Mouse (Mus musculus) limb, embryonic 14.5 days (tissue): Measurements from ENCODE around the gene Zbtb16. TPM values are rescaled to one million over a fixed set of nuclear protein-coding genes. Genes with fewer than 3 reads are reported as not detected.
A peak's percentile ranks its signal among the peaks of the same experiment; 100 is the strongest.

Source experiments
- ATAC-seq: fragments of 200-750 bp; cut with Nextera tagmentation; 2 replicates; pipeline ENCODE4 v1.8.0; 2017; ENCODE audit warnings: low read depth, moderate number of reproducible peaks, moderate TSS enrichment; ENCODE audit not compliant: low FRiP score
- DNase-seq: peaks from one replicate; pipeline ENCODE4 v3.0.0-alpha.2; 2015; ENCODE audit warnings: low spot score
- H3K27ac ChIP-seq: fragments of 300-500 bp; sonication (generic); replicated peaks from 2 replicates; pipeline ENCODE4 v1.5.1; 2014; ENCODE audit warnings: low read depth, mild to moderate bottlenecking, low read length, moderate library complexity, mixed read lengths
- H3K27me3 ChIP-seq: fragments of 300-500 bp; sonication (generic); 2 replicates; pipeline ENCODE4 v1.6.1; 2014; ENCODE audit warnings: low read length, mixed read lengths; ENCODE audit not compliant: control insufficient read depth, insufficient read depth
- H3K36me3 ChIP-seq: fragments of 300-500 bp; sonication (generic); 2 replicates; pipeline ENCODE4 v1.6.1; 2014; ENCODE audit warnings: mild to moderate bottlenecking, low read length, moderate library complexity, mixed read lengths; ENCODE audit not compliant: control insufficient read depth, insufficient read depth
- H3K4me1 ChIP-seq: fragments of 300-500 bp; sonication (generic); 2 replicates; pipeline ENCODE4 v1.6.1; 2014; ENCODE audit warnings: antibody characterized with exemption, low read length, mixed read lengths; ENCODE audit not compliant: control insufficient read depth, insufficient read depth
- H3K4me2 ChIP-seq: fragments of 300-500 bp; sonication (generic); replicated peaks from 2 replicates; pipeline ENCODE4 v1.6.1; 2014; ENCODE audit warnings: low read depth, mild to moderate bottlenecking, low read length, moderate library complexity; ENCODE audit not compliant: severe bottlenecking
- H3K4me3 ChIP-seq: fragments of 300-500 bp; sonication (generic); replicated peaks from 2 replicates; pipeline ENCODE4 v1.5.1; 2014; ENCODE audit warnings: low read length
- H3K9ac ChIP-seq: fragments of 300-500 bp; sonication (generic); 2 replicates; pipeline ENCODE4 v1.6.1; 2014; ENCODE audit warnings: mild to moderate bottlenecking, low read depth, low read length, moderate library complexity; ENCODE audit not compliant: severe bottlenecking
- H3K9me3 ChIP-seq: fragments of 300-500 bp; sonication (generic); 2 replicates; pipeline ENCODE4 v1.6.1; 2016; ENCODE audit warnings: low read length; ENCODE audit not compliant: control insufficient read depth
- POLR2A ChIP-seq: fragments of 200-500 bp; IDR thresholded peaks from 2 replicates; pipeline ENCODE4 v1.8.0; 2012; ENCODE audit warnings: inconsistent platforms, mild to moderate bottlenecking, moderate library complexity, borderline replicate concordance; ENCODE audit not compliant: insufficient read depth, insufficient read length; ENCODE audit errors: extremely low read depth
- WGBS: fragments of 180-500 bp; shearing (Covaris S2); extraction: QIAGEN DNeasy Blood & Tissue Kit; methylation state at CpG from one replicate; pipeline ENCODE4 v1.1.7; 2014; 5-methylcytosine and 5-hydroxymethylcytosine counted together
- polyA plus RNA-seq, 2 experiments: library from polyadenylated mRNA; depleted of rRNA in 1 of 2; stranded (reverse) in 1 of 2; unstranded in 1 of 2; fragments of >200 nt; fragmentation: Nextera tagmentation in 1 of 2; extraction: Ambion mirVana in 1 of 2; gene quantifications; 2 replicates each; pipeline versions ENCODE4 v1.2.1 to v1.2.3; 2012 to 2014

Gene Zbtb16
- polyA plus RNA-seq, 2 experiments = 0.91 to 1.9 TPM

- Histone ChIP-seq H3K4me3 (no peak overlapping the region), H3K36me3 (no peaks in the 10 kb centered on the region), H3K4me2 (no peak overlapping the region), H3K27ac (no peak overlapping the region), H3K9ac (no peak overlapping the region), H3K27me3 (peaks cover 15% of the 10 kb centered on the region), H3K9me3 (no peaks in the 10 kb centered on the region), H3K4me1 (peaks cover 7% of the 10 kb centered on the region)
- 80% methylated on average over 2 of the region's 2 CpGs for WGBS
- ATAC-seq (no peak), DNase-seq (no peak)
- TF ChIP-seq POLR2A = no peak
Observed at GRCm38 (mm10) chr9:48650846-48651245, 185.2 kb downstream of the Zbtb16 start.

DNA sequence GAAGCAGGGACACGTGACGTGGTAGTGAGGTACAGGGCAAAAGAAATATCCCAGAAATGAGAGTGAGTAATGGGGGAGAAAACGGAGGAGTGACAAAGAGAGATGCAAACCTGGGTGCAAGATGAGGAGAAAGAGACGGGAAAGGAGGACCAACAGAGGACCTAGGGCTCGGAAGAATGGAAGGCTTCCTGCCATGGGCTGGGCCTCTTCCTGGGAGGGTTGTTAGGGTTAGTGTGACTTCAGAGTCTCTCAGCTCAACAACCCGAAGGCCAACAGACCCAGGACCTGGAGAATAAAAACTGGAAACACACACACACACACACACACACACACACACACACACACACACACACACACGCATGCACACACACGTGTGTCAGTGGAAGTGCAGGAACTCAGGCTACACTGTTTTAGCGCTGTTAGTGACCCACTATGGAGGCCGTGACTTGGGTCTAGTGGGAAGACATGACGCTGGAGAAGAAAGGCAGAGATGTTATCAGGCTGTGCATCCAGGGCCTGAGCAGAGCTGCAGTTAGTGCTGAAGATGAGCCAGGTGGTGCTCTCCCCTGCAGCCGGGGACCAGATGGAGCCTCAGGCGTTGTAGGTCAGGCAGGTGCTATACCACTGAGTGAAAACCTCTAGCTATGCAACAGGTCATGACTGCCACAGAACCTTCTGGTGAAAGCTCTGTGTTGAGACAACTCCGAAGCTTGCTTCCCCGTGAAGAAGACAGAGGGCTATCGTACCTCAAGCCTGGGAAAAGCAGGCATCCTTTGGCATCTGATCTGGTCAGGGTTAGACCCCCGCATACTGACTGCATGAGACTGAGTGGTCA lies 186.0 kb downstream of the Zbtb16 start:
- ATAC-seq = no peak

GRCm38 (mm10) chr9:48649098-48649766 lies 186.8 kb downstream of the Zbtb16 start:
- Histone ChIP-seq H3K4me3 (peak overlapping the region; percentile 20), H3K9me3 (no peaks in the 10 kb centered on the region; the same call in 1 of the 2 replicates), H3K27ac (no peak overlapping the region), H3K27me3 (peaks cover 15% of the 10 kb centered on the region), H3K36me3 (no peaks in the 10 kb centered on the region), H3K9ac (peak overlapping the region; percentile 36; the same call in 1 of the 2 replicates), H3K4me2 (peak overlapping the region; percentile 43), H3K4me1 (peaks cover 7% of the 10 kb centered on the region)
- no peak for TF ChIP-seq POLR2A
- WGBS = 2% methylated on average over 20 of the region's 22 CpGs
- DNase-seq (no peak), ATAC-seq (peak; percentile 30; the same call in 1 of the 2 replicates)

More for the DNA sequence above, 186.0 kb downstream of the Zbtb16 start:
- H3K27me3 ChIP-seq = peaks cover 15% of the 10 kb centered on the region
- no peak overlapping the region for H3K4me2 ChIP-seq
- no peaks in the 10 kb centered on the region for H3K36me3 ChIP-seq
- peak overlapping the region; percentile 20; the same call in 1 of the 2 replicates for H3K4me3 ChIP-seq
- DNase-seq = no peak
- WGBS = 41% methylated on average over 17 of the region's 17 CpGs
- no peaks in the 10 kb centered on the region for H3K9me3 ChIP-seq
- TF ChIP-seq POLR2A = no peak
- H3K4me1 ChIP-seq = peaks cover 7% of the 10 kb centered on the region
- H3K27ac ChIP-seq = no peak overlapping the region
- no peak overlapping the region; the same call in 1 of the 2 replicates for H3K9ac ChIP-seq

- 53% methylated on average over 12 of the region's 12 CpGs for WGBS
- no peaks in the 10 kb centered on the region; the same call in 1 of the 2 replicates for H3K9me3 ChIP-seq
- DNase-seq (no peak), ATAC-seq (no peak)
- H3K9ac ChIP-seq = no peak overlapping the region
- H3K27me3 ChIP-seq = peaks cover 15% of the 10 kb centered on the region
- H3K4me2 ChIP-seq = peak overlapping the region; percentile 43; the same call in 1 of the 2 replicates
- H3K4me3 ChIP-seq = no peak overlapping the region
- H3K27ac ChIP-seq = no peak overlapping the region
- no peaks in the 10 kb centered on the region for H3K36me3 ChIP-seq
- no peak for TF ChIP-seq POLR2A
- H3K4me1 ChIP-seq = peaks cover 7% of the 10 kb centered on the region
Observed at GRCm38 (mm10) chr9:48648285-48649097, 187.5 kb downstream of the Zbtb16 start.
